In genomic region chr4:132574809-132575347, GRCm38 (mm10) we compare ENCODE assay signal across 16 mouse cellular contexts.
"Had no signal": no experiment of that assay in that cellular context is flagged by ENCODE, and none has a peak within 500 bp of the region (broad histone marks: within the 10 kb centered on the region; RNA-seq: fewer than 3 reads in every experiment).

No protein-coding gene starts in this region.

- H3K36me3 ChIP-seq: limb, embryonic 10.5 days; limb, embryonic 13.5 days; liver, embryonic 12.5 days; liver, embryonic 15.5 days had no signal

- H3K27me3 ChIP-seq: limb, embryonic 13.5 days; liver, embryonic 12.5 days; liver, embryonic 15.5 days had no signal

- DNase-seq: kidney, adult 2 months; kidney, postnatal 25 days; layer of hippocampus, adult 9-11 months; liver; lung, adult 2 months; midbrain, embryonic 14.5 days; thymus, postnatal 36 days had no signal

- H3K4me1 ChIP-seq: liver, embryonic 15.5 days had no signal

- H3K9me3 ChIP-seq: limb, embryonic 10.5 days; limb, embryonic 13.5 days; liver, embryonic 12.5 days; liver, embryonic 15.5 days had no signal

- H3K4me2 ChIP-seq: limb, embryonic 13.5 days; liver, embryonic 12.5 days; liver, embryonic 15.5 days; midbrain, embryonic 11.5 days had no signal

- H3K27ac ChIP-seq: kidney, postnatal 0 days; layer of hippocampus, adult 2 months; limb, embryonic 10.5 days; limb, embryonic 13.5 days; liver, embryonic 12.5 days; liver, embryonic 15.5 days had no signal

- H3K9ac ChIP-seq: limb, embryonic 13.5 days; liver, embryonic 12.5 days; liver, embryonic 15.5 days had no signal

- H3K4me3 ChIP-seq: layer of hippocampus, adult 2 months; limb, embryonic 10.5 days; limb, embryonic 13.5 days; liver, embryonic 12.5 days; liver, embryonic 15.5 days; megakaryocyte, embryonic 14.5 days had no signal

- ATAC-seq: intestine, postnatal 0 days; liver, embryonic 12.5 days had no signal
